Mouse (Mus musculus) embryo, embryonic 10.5 days (tissue): ENCODE data around the gene Frmd4a.

Experiments used
- DNase-seq: peaks from one replicate; pipeline ENCODE4 v3.0.0-alpha.2; 2015; ENCODE audit warnings: low spot score

The Frmd4a gene

GRCm38 (mm10) chr2:4142221-4142950, 124.9 kb downstream of the Frmd4a start:
- peak; percentile 46 for DNase-seq

- DNase-seq, result no peak
These were observed 126.9 kb downstream of the Frmd4a start for GRCm38 (mm10) chr2:4144424-4144823.

GRCm38 (mm10) chr2:4152521-4153040, 135.1 kb downstream of the Frmd4a start:
- DNase-seq, result no peak

- DNase-seq, result peak; percentile 80
These were observed 135.7 kb downstream of the Frmd4a start for GRCm38 (mm10) chr2:4153131-4153631.

- DNase-seq, result peak; percentile 26
These were observed 136.6 kb downstream of the Frmd4a start for GRCm38 (mm10) chr2:4154036-4154653.

- no peak for DNase-seq
These were observed 137.1 kb downstream of the Frmd4a start for GRCm38 (mm10) chr2:4154654-4155047.

GRCm38 (mm10) chr2:4155406-4155805, 137.9 kb downstream of the Frmd4a start:
- DNase-seq, result no peak

GRCm38 (mm10) chr2:4156511-4156910, 139.0 kb downstream of the Frmd4a start:
- DNase-seq, result no peak

- DNase-seq, result no peak
These were observed 139.9 kb downstream of the Frmd4a start for GRCm38 (mm10) chr2:4157396-4157795.

- no peak for DNase-seq
These were observed 142.2 kb downstream of the Frmd4a start for GRCm38 (mm10) chr2:4159574-4160203.

GRCm38 (mm10) chr2:4166191-4166590, 148.7 kb downstream of the Frmd4a start:
- no peak for DNase-seq

GRCm38 (mm10) chr2:4167131-4167530, 149.6 kb downstream of the Frmd4a start:
- DNase-seq, result no peak

- no peak for DNase-seq
These were observed 152.2 kb downstream of the Frmd4a start for GRCm38 (mm10) chr2:4169726-4170125.

GRCm38 (mm10) chr2:4170189-4170588, 152.7 kb downstream of the Frmd4a start:
- DNase-seq, result no peak

- no peak for DNase-seq
These were observed 167.5 kb downstream of the Frmd4a start for GRCm38 (mm10) chr2:4184991-4185390.

GRCm38 (mm10) chr2:4187521-4187920, 170.0 kb downstream of the Frmd4a start:
- no peak for DNase-seq

- peak; percentile 33 for DNase-seq
These were observed 170.8 kb downstream of the Frmd4a start for GRCm38 (mm10) chr2:4188303-4188702.

GRCm38 (mm10) chr2:4190345-4190744, 172.8 kb downstream of the Frmd4a start:
- no peak for DNase-seq

GRCm38 (mm10) chr2:4190995-4191394, 173.5 kb downstream of the Frmd4a start:
- DNase-seq, result peak; percentile 19

GRCm38 (mm10) chr2:4193206-4193605, 175.7 kb downstream of the Frmd4a start:
- no peak for DNase-seq

GRCm38 (mm10) chr2:4194324-4195014, 177.0 kb downstream of the Frmd4a start:
- DNase-seq, result no peak

GRCm38 (mm10) chr2:4196041-4196440, 178.5 kb downstream of the Frmd4a start:
- DNase-seq, result no peak
